Mouse (Mus musculus) stomach, embryonic 14.5 days (tissue): ENCODE measurements around the gene Gm3854. TPM values are rescaled to one million over a fixed set of nuclear protein-coding genes. Genes with fewer than 3 reads are reported as not detected.
A peak's percentile ranks its signal among the peaks of the same experiment; 100 is the strongest.

Source experiments
- ATAC-seq: fragments of 200-750 bp; cut with Nextera tagmentation; 2 replicates; pipeline ENCODE4 v1.8.0; 2017; ENCODE audit warnings: low read depth, moderate TSS enrichment; ENCODE audit not compliant: insufficient number of reproducible peaks, insufficient read depth, low FRiP score
- H3K27ac ChIP-seq: fragments of 300-500 bp; sonication (generic); 2 replicates; pipeline ENCODE4 v1.5.1; 2014; ENCODE audit warnings: mild to moderate bottlenecking, low read length, moderate library complexity, mixed read lengths
- H3K27me3 ChIP-seq: fragments of 300-500 bp; sonication (generic); 2 replicates; pipeline ENCODE4 v1.6.1; 2014; ENCODE audit warnings: low read length, control low read depth, mixed read lengths; ENCODE audit not compliant: control insufficient read depth, insufficient read depth
- H3K36me3 ChIP-seq: fragments of 300-500 bp; sonication (generic); 2 replicates; pipeline ENCODE4 v1.6.1; 2014; ENCODE audit warnings: mild to moderate bottlenecking, control low read depth, low read length, moderate library complexity, mixed read lengths; ENCODE audit not compliant: control insufficient read depth, insufficient read depth
- H3K4me1 ChIP-seq: fragments of 300-500 bp; sonication (generic); 2 replicates; pipeline ENCODE4 v1.6.1; 2014; ENCODE audit warnings: low read length, control low read depth, mixed read lengths; ENCODE audit not compliant: control insufficient read depth, insufficient read depth
- H3K4me2 ChIP-seq: fragments of 300-500 bp; sonication (generic); replicated peaks from 2 replicates; pipeline ENCODE4 v1.6.1; 2014; ENCODE audit warnings: low read depth, low read length, control low read depth
- H3K4me3 ChIP-seq: fragments of 300-500 bp; sonication (generic); 2 replicates; pipeline ENCODE4 v1.5.1; 2014; ENCODE audit warnings: low read depth, low read length, control low read depth
- H3K9ac ChIP-seq: fragments of 300-500 bp; sonication (generic); replicated peaks from 2 replicates; pipeline ENCODE4 v1.6.1; 2014; ENCODE audit warnings: low read depth, mild to moderate bottlenecking, control low read depth, low read length, moderate library complexity, mixed read lengths
- H3K9me3 ChIP-seq: fragments of 300-500 bp; sonication (generic); 2 replicates; pipeline ENCODE4 v1.6.1; 2016; ENCODE audit warnings: low read depth, low read length, control low read depth; ENCODE audit not compliant: control insufficient read depth
- WGBS: fragments of 180-500 bp; shearing (Covaris S2); extraction: QIAGEN DNeasy Blood & Tissue Kit; methylation state at CpG from one replicate; pipeline ENCODE4 v1.1.7; 2014; 5-methylcytosine and 5-hydroxymethylcytosine counted together
- polyA plus RNA-seq: library from polyadenylated mRNA; unstranded; fragments of >200 nt; fragmentation: Nextera tagmentation; extraction: Ambion mirVana; gene quantifications from 2 replicates; pipeline ENCODE4 v1.2.1, GENCODE M21; 2014

Gene Gm3854
- polyA plus RNA-seq, 1 experiment from 2014 or later, result 2.3 TPM

DNA sequence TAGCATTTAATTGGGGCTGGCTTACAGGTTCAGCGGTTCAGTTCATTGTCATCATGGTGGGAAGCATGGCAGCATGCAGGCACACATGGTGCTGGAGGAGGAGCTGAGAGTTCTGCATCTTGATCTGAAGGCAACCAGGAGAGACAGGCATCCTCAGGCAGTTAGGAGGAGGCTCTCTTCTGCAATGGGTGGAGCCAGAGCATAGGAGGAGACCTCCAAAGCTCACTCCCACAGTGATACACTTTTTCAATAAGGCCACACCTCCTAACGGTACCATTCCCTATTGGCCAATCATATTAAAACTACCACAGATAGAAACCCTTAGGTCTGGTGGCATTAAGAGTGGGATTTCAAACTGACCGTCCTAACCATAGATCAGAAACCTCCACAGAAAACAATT, 25.9 kb downstream of the Gm3854 start:
- 0 out of 2 replicates have a peak, but pooled peaks have one; percentile 14 for ATAC-seq
- Histone ChIP-seq H3K27ac (no peak overlapping the region), H3K9ac (no peak overlapping the region), H3K9me3 (no peaks in the 10 kb centered on the region), H3K4me3 (no peak overlapping the region), H3K4me2 (no peak overlapping the region), H3K4me1 (no peaks in the 10 kb centered on the region), H3K36me3 (no peaks in the 10 kb centered on the region), H3K27me3 (no peaks in the 10 kb centered on the region)
- WGBS, result 90% methylated on average over 3 of the region's 3 CpGs

DNA sequence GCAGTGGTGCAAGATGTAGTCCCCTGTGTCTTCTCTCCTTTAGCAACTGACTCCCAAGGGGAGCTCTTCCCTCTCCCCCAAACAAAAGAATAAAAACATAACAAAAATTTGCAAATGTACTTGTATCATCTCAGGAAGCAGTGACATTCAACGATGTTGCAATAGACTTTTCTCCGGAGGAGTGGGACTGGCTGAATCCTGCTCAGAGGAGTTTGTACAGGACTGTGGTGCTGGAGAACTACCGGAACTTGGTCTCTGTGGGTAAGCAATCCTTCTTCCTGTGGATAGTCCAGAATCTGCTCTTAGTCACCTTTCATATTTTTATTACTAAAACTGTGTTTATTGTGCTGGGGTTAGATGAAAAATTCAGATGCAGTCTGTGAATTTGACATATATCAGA, 29.4 kb downstream of the Gm3854 start:
- H3K27me3 ChIP-seq, result no peaks in the 10 kb centered on the region
- H3K4me1 ChIP-seq, result no peaks in the 10 kb centered on the region
- no peak overlapping the region for H3K9ac ChIP-seq
- no peak for ATAC-seq
- no peak overlapping the region for H3K4me2 ChIP-seq
- no peaks in the 10 kb centered on the region for H3K9me3 ChIP-seq
- H3K27ac ChIP-seq, result no peak overlapping the region
- no peaks in the 10 kb centered on the region for H3K36me3 ChIP-seq
- 80% methylated on average over 3 of the region's 3 CpGs for whole genome bisulfite sequencing
- H3K4me3 ChIP-seq, result no peak overlapping the region

- H3K27ac ChIP-seq, result no peak overlapping the region
- no peak overlapping the region for H3K4me2 ChIP-seq
- no peak for ATAC-seq
- no peak overlapping the region for H3K4me3 ChIP-seq
- 84% methylated on average over 8 of the region's 8 CpGs for WGBS
- H3K4me1 ChIP-seq, result peaks cover 3% of the 10 kb centered on the region; the same call in 1 of the 2 replicates
- no peak overlapping the region for H3K9ac ChIP-seq
- H3K9me3 ChIP-seq, result no peaks in the 10 kb centered on the region
- H3K27me3 ChIP-seq, result no peaks in the 10 kb centered on the region
- H3K36me3 ChIP-seq, result no peaks in the 10 kb centered on the region
Observed at GRCm38 (mm10) chr7:6378441-6378840, 34.9 kb downstream of the Gm3854 start.

DNA sequence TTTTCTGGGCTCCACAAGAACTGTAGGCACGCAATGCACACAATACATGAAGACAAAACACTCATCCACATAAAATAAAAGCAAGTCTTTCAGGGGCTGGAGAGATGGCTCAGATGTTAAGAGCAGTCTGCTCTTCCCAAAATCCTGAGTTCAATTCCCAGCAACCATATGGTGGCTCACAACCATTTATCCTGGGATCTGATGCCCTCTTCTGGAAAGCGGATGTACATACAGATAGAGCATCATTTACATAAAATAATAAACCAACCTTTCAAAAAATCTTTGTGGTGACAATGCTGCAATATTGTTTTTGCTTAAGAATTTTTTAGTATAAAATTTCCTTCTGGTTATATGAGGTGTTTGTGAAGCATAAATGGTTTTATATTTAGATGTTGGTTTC, 37.9 kb downstream of the Gm3854 start:
- no peak for ATAC-seq
- Histone ChIP-seq H3K27me3 (no peaks in the 10 kb centered on the region), H3K4me3 (no peak overlapping the region), H3K9me3 (no peaks in the 10 kb centered on the region), H3K4me1 (peaks cover 6% of the 10 kb centered on the region; the same call in 1 of the 2 replicates), H3K4me2 (no peak overlapping the region), H3K9ac (no peak overlapping the region), H3K27ac (no peak overlapping the region), H3K36me3 (no peaks in the 10 kb centered on the region)
- 81% methylated on average over 2 of the region's 2 CpGs for WGBS

DNA sequence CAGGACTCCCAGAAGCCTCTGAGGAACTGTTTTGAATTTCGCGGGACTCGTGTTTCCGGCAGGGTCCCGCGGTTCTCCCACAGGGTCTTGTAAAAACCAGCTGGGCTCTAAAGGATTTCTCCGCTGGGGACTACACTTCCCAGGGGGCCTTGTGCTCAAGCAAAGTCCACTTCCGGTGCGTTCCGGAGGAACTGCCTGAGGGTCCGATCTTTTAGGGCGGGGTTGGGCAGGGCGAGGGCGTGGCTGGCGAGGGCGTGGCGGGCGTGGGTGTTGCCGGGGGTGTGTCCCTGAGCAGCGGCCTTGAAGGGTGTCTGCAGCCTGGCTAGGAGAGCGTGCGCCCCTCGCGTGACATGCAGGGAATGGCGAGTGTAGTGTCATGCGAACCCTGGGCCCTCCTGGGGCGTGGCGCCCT, 39.5 kb downstream of the Gm3854 start, which contains the start of gene Zfp28:
TSS of gene Zfp28 (plus strand) at position 252 of the 412 bp plus-strand sequence.
- WGBS, result under 1% methylated on average over 28 of the region's 28 CpGs
- Histone ChIP-seq H3K36me3 (no peaks in the 10 kb centered on the region), H3K9me3 (no peaks in the 10 kb centered on the region), H3K4me1 (peaks cover 6% of the 10 kb centered on the region; the same call in 1 of the 2 replicates), H3K9ac (peak within 1 kb of the TSS; percentile 63), H3K27ac (no peak within 1 kb of the TSS; the same call in 1 of the 2 replicates), H3K4me2 (peak within 1 kb of the TSS; percentile 70), H3K4me3 (peak within 1 kb of the TSS; percentile 64), H3K27me3 (no peaks in the 10 kb centered on the region)
- peak; percentile 97 for ATAC-seq

DNA sequence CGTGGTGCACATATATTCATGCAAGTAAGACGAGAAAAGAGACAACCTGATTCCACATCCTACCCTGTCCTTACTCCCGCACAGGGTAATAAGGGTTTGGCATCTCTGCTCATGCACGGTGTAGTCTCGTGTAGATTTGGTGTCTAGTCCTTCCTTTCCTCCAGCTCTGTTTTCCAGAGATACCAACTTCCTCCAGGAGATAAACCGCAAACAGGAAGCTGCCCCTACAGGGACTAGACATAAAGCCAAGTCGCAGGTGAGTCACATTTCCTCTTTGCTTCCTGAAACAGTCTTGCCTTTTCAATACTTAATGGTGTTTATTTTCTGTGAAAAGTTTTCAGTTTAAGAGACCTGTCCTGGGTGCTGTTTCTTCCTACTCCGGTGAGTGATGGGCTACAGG, 40.5 kb downstream of the Gm3854 start:
- peak overlapping the region; percentile 64 for H3K4me3 ChIP-seq
- 68% methylated on average over 8 of the region's 8 CpGs for WGBS
- no peaks in the 10 kb centered on the region for H3K9me3 ChIP-seq
- peak overlapping the region; percentile 70 for H3K4me2 ChIP-seq
- no peak overlapping the region for H3K9ac ChIP-seq
- H3K27ac ChIP-seq, result no peak overlapping the region
- no peaks in the 10 kb centered on the region for H3K36me3 ChIP-seq
- no peak for ATAC-seq
- no peaks in the 10 kb centered on the region for H3K27me3 ChIP-seq
- peaks cover 6% of the 10 kb centered on the region; the same call in 1 of the 2 replicates for H3K4me1 ChIP-seq

- 93% methylated on average over 8 of the region's 8 CpGs for WGBS
- no peak for ATAC-seq
Observed at GRCm38 (mm10) chr7:6386995-6387394, 43.4 kb downstream of the Gm3854 start.

GRCm38 (mm10) chr7:6388971-6389370, 45.4 kb downstream of the Gm3854 start:
- Histone ChIP-seq H3K27ac (no peak overlapping the region), H3K27me3 (no peaks in the 10 kb centered on the region), H3K4me2 (no peak overlapping the region), H3K36me3 (peaks cover 6% of the 10 kb centered on the region), H3K4me1 (peaks cover under 1% of the 10 kb centered on the region; the same call in 1 of the 2 replicates), H3K9ac (no peak overlapping the region), H3K9me3 (no peaks in the 10 kb centered on the region), H3K4me3 (no peak overlapping the region)
- WGBS, result 89% methylated on average over 5 of the region's 5 CpGs
- no peak for ATAC-seq

More at GRCm38 (mm10) chr7:6386995-6387394, 43.4 kb downstream of the Gm3854 start:
- Histone ChIP-seq H3K4me2 (no peak overlapping the region), H3K9me3 (no peaks in the 10 kb centered on the region), H3K9ac (no peak overlapping the region), H3K27me3 (no peaks in the 10 kb centered on the region), H3K36me3 (peaks cover 6% of the 10 kb centered on the region), H3K4me3 (no peak overlapping the region), H3K27ac (no peak overlapping the region), H3K4me1 (peaks cover 6% of the 10 kb centered on the region; the same call in 1 of the 2 replicates)

DNA sequence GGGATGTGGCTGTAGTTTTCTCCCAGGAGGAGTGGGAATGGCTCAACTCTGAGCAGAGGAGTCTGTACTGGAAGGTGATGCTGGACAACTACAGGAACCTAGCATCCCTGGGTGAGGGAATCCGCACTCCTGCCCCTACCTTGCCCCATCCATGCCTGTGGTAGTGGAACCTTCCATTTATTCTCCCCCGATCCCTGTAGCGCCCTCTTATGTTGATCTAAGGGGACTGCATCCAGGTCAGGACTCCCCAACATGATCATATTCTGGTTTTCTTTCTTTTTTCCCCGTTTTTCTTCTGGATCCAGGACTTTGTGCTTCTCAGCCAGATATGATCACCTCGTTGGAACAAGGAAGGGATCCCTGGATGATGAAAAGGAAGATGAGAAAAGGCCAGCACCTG, 45.9 kb downstream of the Gm3854 start:
- H3K4me1 ChIP-seq, result no peaks in the 10 kb centered on the region
- no peak for ATAC-seq
- no peaks in the 10 kb centered on the region for H3K9me3 ChIP-seq
- H3K36me3 ChIP-seq, result peaks cover 6% of the 10 kb centered on the region
- H3K4me2 ChIP-seq, result no peak overlapping the region
- no peak overlapping the region for H3K9ac ChIP-seq
- no peak overlapping the region for H3K4me3 ChIP-seq
- WGBS, result 67% methylated on average over 5 of the region's 5 CpGs
- H3K27me3 ChIP-seq, result no peaks in the 10 kb centered on the region
- no peak overlapping the region for H3K27ac ChIP-seq
